Mouse (Mus musculus) gastrocnemius, adult 18-20 months (tissue): ENCODE measurements at regions not wholly inside any gene's neighbourhood (a gene's known extent, or its start where the extent isn't known, plus 50 kb on each side); places are given as distances from the start of the nearest gene placed in this dataset.
"Not testable (repeated sequence)": the region's sequence is repeated elsewhere in the genome, so short reads cannot be mapped to it uniquely, and the experiment has no call there.

Source experiments
- DNase-seq: peaks from one replicate; pipeline ENCODE4 v3.0.0; 2021; ENCODE audit warnings: low spot score

GRCm38 (mm10) chr19:19770990-19771389 is 619.8 kb downstream of the Anxa1 start:
- DNase-seq = no peak

- DNase-seq = not testable (repeated sequence)
Observed at GRCm38 (mm10) chr19:19750069-19750599, 639.1 kb upstream of the Rorb start.

GRCm38 (mm10) chr19:19747821-19748488 is 637.0 kb upstream of the Rorb start:
- no peak for DNase-seq

- no peak for DNase-seq
Observed at GRCm38 (mm10) chr19:19719939-19720338, 608.9 kb upstream of the Rorb start.
